Mouse (Mus musculus) stomach, postnatal 0 days (tissue): ENCODE results near the gene Gm9945.

Experiments
- CTCF ChIP-seq: IDR thresholded peaks from 2 replicates; pipeline ENCODE4 v1.5.1; 2016; ENCODE audit warnings: antibody characterized with exemption, low read depth, mild to moderate bottlenecking, moderate library complexity
- EP300 ChIP-seq: optimal IDR thresholded peaks from 2 replicates; pipeline ENCODE3; 2016; ENCODE audit warnings: antibody characterized with exemption

DNA sequence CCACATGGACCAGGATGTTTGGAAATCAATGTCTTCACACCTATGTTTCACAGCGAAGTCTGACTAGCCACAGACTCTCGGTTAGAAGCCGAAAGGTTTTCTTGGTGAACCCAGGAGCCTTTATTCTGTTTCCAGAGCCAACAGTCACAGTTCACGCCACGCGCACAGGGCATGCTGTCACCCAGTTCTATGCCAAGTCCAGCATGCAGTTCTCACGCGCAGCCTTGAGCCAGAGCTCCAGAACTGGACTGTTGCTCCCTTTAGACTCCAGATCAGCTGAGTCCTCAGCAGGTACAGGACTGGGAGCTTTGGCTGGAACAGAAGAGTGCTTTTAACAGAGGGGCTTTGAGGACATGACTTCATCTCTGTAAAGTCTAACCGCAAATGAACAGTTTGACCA lies 27.6 kb upstream of the Gm9945 start:
- TF ChIP-seq CTCF = no peak
- TF ChIP-seq EP300 = no peak
